Mouse (Mus musculus) kidney, adult 9 months (tissue): ENCODE data around the gene St6galnac3.

ENCODE experiments used
- DNase-seq: peaks from one replicate; pipeline ENCODE4 v3.0.0; 2022

Gene St6galnac3

GRCm38 (mm10) chr3:153732749-153733148, 7.8 kb upstream of the St6galnac3 start:
- no peak for DNase-seq

GRCm38 (mm10) chr3:153732035-153732434, 7.1 kb upstream of the St6galnac3 start:
- DNase-seq, result no peak

- no peak for DNase-seq
These were observed 3.6 kb upstream of the St6galnac3 start for GRCm38 (mm10) chr3:153728577-153728976.

- DNase-seq, result peak; percentile 20
These were observed 1.4 kb downstream of the St6galnac3 start for GRCm38 (mm10) chr3:153723467-153724079.

GRCm38 (mm10) chr3:153721525-153721924, 3.4 kb downstream of the St6galnac3 start:
- DNase-seq, result no peak

- DNase-seq, result no peak
These were observed 4.1 kb downstream of the St6galnac3 start for GRCm38 (mm10) chr3:153720922-153721321.

GRCm38 (mm10) chr3:153720296-153720695, 4.7 kb downstream of the St6galnac3 start:
- DNase-seq, result no peak

GRCm38 (mm10) chr3:153719256-153719970, 5.6 kb downstream of the St6galnac3 start:
- DNase-seq, result no peak

- no peak for DNase-seq
These were observed 6.2 kb downstream of the St6galnac3 start for GRCm38 (mm10) chr3:153718724-153719123.

- DNase-seq, result no peak
These were observed 7.2 kb downstream of the St6galnac3 start for GRCm38 (mm10) chr3:153717742-153718141.

- DNase-seq, result peak; percentile 9
These were observed 9.3 kb downstream of the St6galnac3 start for GRCm38 (mm10) chr3:153715646-153716045.

- DNase-seq, result no peak
These were observed 14.4 kb downstream of the St6galnac3 start for GRCm38 (mm10) chr3:153710545-153710944.

GRCm38 (mm10) chr3:153707687-153708086, 17.3 kb downstream of the St6galnac3 start:
- no peak for DNase-seq

- DNase-seq, result no peak
These were observed 18.1 kb downstream of the St6galnac3 start for GRCm38 (mm10) chr3:153706901-153707300.

GRCm38 (mm10) chr3:153701752-153702740, 22.9 kb downstream of the St6galnac3 start:
- DNase-seq, result no peak

- DNase-seq, result no peak
These were observed 23.8 kb downstream of the St6galnac3 start for GRCm38 (mm10) chr3:153701172-153701571.

- peak; percentile 59 for DNase-seq
These were observed 25.9 kb downstream of the St6galnac3 start for GRCm38 (mm10) chr3:153699086-153699485.

- no peak for DNase-seq
These were observed 32.0 kb downstream of the St6galnac3 start for GRCm38 (mm10) chr3:153692978-153693377.

- DNase-seq, result peak; percentile 44
These were observed 32.7 kb downstream of the St6galnac3 start for GRCm38 (mm10) chr3:153692206-153692813.

- no peak for DNase-seq
These were observed 33.4 kb downstream of the St6galnac3 start for GRCm38 (mm10) chr3:153691537-153691936.

- DNase-seq, result no peak
These were observed 34.4 kb downstream of the St6galnac3 start for GRCm38 (mm10) chr3:153690553-153690952.

- peak; percentile 69 for DNase-seq
These were observed 35.1 kb downstream of the St6galnac3 start for GRCm38 (mm10) chr3:153689793-153690291.

- DNase-seq, result no peak
These were observed 37.1 kb downstream of the St6galnac3 start for GRCm38 (mm10) chr3:153687896-153688295.
